Mouse (Mus musculus): ENCODE results near the gene Tenm3. TPM values are rescaled to one million over a fixed set of nuclear protein-coding genes. Genes with fewer than 3 reads are reported as not detected.

Gene Tenm3
- polyA plus RNA-seq (2015; fragmentation: Nextera tagmentation; extraction: Ambion mirVana), result 41.3 and 57.1 TPM in 2 replicates

- WGBS, result under 1% methylated on average over 19 of the region's 19 CpGs
- Histone ChIP-seq H3K4me2 (replicated peaks) (peak within 1 kb of the TSS; percentile 92), H3K9me3 (no peaks in the 10 kb centered on the region), H3K36me3 (no peaks in the 10 kb centered on the region), H3K27me3 (peaks cover 51% of the 10 kb centered on the region), H3K4me3 (replicated peaks) (peak within 1 kb of the TSS; percentile 71), H3K4me1 (replicated peaks) (peaks cover 51% of the 10 kb centered on the region), H3K9ac (replicated peaks) (peak within 1 kb of the TSS; percentile 91), H3K27ac (peak within 1 kb of the TSS; percentile 92)
- ATAC-seq, result peak; percentile 73
Measured at GRCm38 (mm10) chr8:48843931-48844285, at the start of gene Tenm3. Gene Tenm3 (minus strand): TSS chr8:48843951.

GRCm38 (mm10) chr8:48890216-48890765 lies 46.5 kb upstream of the Tenm3 start:
- WGBS, result 65% methylated on average over 7 of the region's 7 CpGs
- H3K9me3 ChIP-seq, result no peaks in the 10 kb centered on the region
- H3K27me3 ChIP-seq, result no peaks in the 10 kb centered on the region
- H3K4me1 ChIP-seq (replicated peaks), result peaks cover 2% of the 10 kb centered on the region; the same call in 1 of the 2 replicates
- no peak for ATAC-seq
- no peak overlapping the region for H3K27ac ChIP-seq
- no peak overlapping the region for H3K4me3 ChIP-seq (replicated peaks)
- no peak overlapping the region for H3K9ac ChIP-seq (replicated peaks)
- H3K4me2 ChIP-seq (replicated peaks), result no peak overlapping the region
- no peaks in the 10 kb centered on the region for H3K36me3 ChIP-seq

- 93% methylated on average over 4 of the region's 4 CpGs for WGBS
- Histone ChIP-seq H3K27me3 (no peaks in the 10 kb centered on the region), H3K4me1 (replicated peaks) (no peaks in the 10 kb centered on the region), H3K4me2 (replicated peaks) (no peak overlapping the region), H3K4me3 (replicated peaks) (no peak overlapping the region), H3K9ac (replicated peaks) (no peak overlapping the region), H3K27ac (no peak overlapping the region), H3K36me3 (no peaks in the 10 kb centered on the region), H3K9me3 (no peaks in the 10 kb centered on the region)
- no peak for ATAC-seq
Measured at GRCm38 (mm10) chr8:48884270-48884669, 40.5 kb upstream of the Tenm3 start.

- ATAC-seq, result no peak
- no peak overlapping the region for H3K4me2 ChIP-seq (replicated peaks)
- H3K9me3 ChIP-seq, result no peaks in the 10 kb centered on the region
- H3K4me1 ChIP-seq (replicated peaks), result no peaks in the 10 kb centered on the region
- no peak overlapping the region for H3K27ac ChIP-seq
- H3K27me3 ChIP-seq, result no peaks in the 10 kb centered on the region
- 90% methylated on average over 5 of the region's 5 CpGs for WGBS
- H3K36me3 ChIP-seq, result no peaks in the 10 kb centered on the region
- H3K9ac ChIP-seq (replicated peaks), result no peak overlapping the region
- no peak overlapping the region for H3K4me3 ChIP-seq (replicated peaks)
Measured at GRCm38 (mm10) chr8:48880585-48880984, 36.8 kb upstream of the Tenm3 start.

- H3K9ac ChIP-seq (replicated peaks), result no peak overlapping the region
- ATAC-seq, result no peak
- 94% methylated on average over 5 of the region's 5 CpGs for whole genome bisulfite sequencing
- no peak overlapping the region for H3K27ac ChIP-seq
- no peaks in the 10 kb centered on the region for H3K9me3 ChIP-seq
- no peaks in the 10 kb centered on the region for H3K27me3 ChIP-seq
- no peak overlapping the region for H3K4me2 ChIP-seq (replicated peaks)
- H3K4me1 ChIP-seq (replicated peaks), result no peaks in the 10 kb centered on the region
- H3K36me3 ChIP-seq, result no peaks in the 10 kb centered on the region
- H3K4me3 ChIP-seq (replicated peaks), result no peak overlapping the region
Measured at GRCm38 (mm10) chr8:48865972-48866371, 22.2 kb upstream of the Tenm3 start.

- no peaks in the 10 kb centered on the region for H3K4me1 ChIP-seq (replicated peaks)
- no peak overlapping the region for H3K4me3 ChIP-seq (replicated peaks)
- 75% methylated on average over 4 of the region's 4 CpGs for WGBS
- no peak overlapping the region for H3K27ac ChIP-seq
- H3K4me2 ChIP-seq (replicated peaks), result no peak overlapping the region
- no peaks in the 10 kb centered on the region for H3K9me3 ChIP-seq
- no peak for ATAC-seq
- no peak overlapping the region for H3K9ac ChIP-seq (replicated peaks)
- H3K27me3 ChIP-seq, result no peaks in the 10 kb centered on the region
- no peaks in the 10 kb centered on the region for H3K36me3 ChIP-seq
Measured at GRCm38 (mm10) chr8:48865485-48865884, 21.7 kb upstream of the Tenm3 start.

GRCm38 (mm10) chr8:48850223-48851010 lies 6.7 kb upstream of the Tenm3 start:
- ATAC-seq, result peak; percentile 83
- Histone ChIP-seq H3K4me2 (replicated peaks) (peak overlapping the region; percentile 26), H3K4me3 (replicated peaks) (no peak overlapping the region), H3K9ac (replicated peaks) (no peak overlapping the region), H3K4me1 (replicated peaks) (peaks cover 44% of the 10 kb centered on the region), H3K27ac (peak overlapping the region; percentile 60; the same call in 1 of the 2 replicates), H3K9me3 (no peaks in the 10 kb centered on the region), H3K27me3 (peaks cover 30% of the 10 kb centered on the region), H3K36me3 (no peaks in the 10 kb centered on the region)
- WGBS, result 6% methylated on average over 8 of the region's 8 CpGs

GRCm38 (mm10) chr8:48849091-48849616 lies 5.4 kb upstream of the Tenm3 start:
- ATAC-seq, result no peak
- no peak overlapping the region for H3K27ac ChIP-seq
- 29% methylated on average over 6 of the region's 6 CpGs for WGBS

GRCm38 (mm10) chr8:48844961-48845360 lies 1.2 kb upstream of the Tenm3 start:
- Histone ChIP-seq H3K4me1 (replicated peaks) (peaks cover 60% of the 10 kb centered on the region), H3K27ac (peak overlapping the region; percentile 92), H3K4me3 (replicated peaks) (peak overlapping the region; percentile 71), H3K36me3 (no peaks in the 10 kb centered on the region), H3K9me3 (no peaks in the 10 kb centered on the region), H3K27me3 (peaks cover 46% of the 10 kb centered on the region), H3K4me2 (replicated peaks) (peak overlapping the region; percentile 92), H3K9ac (replicated peaks) (peak overlapping the region; percentile 91; the same call in 1 of the 2 replicates)
- 5% methylated on average over 12 of the region's 12 CpGs for WGBS
- no peak for ATAC-seq

More at GRCm38 (mm10) chr8:48849091-48849616, 5.4 kb upstream of the Tenm3 start:
- Histone ChIP-seq H3K4me3 (replicated peaks) (no peak overlapping the region), H3K4me1 (replicated peaks) (peaks cover 57% of the 10 kb centered on the region), H3K36me3 (no peaks in the 10 kb centered on the region), H3K4me2 (replicated peaks) (no peak overlapping the region), H3K27me3 (peaks cover 41% of the 10 kb centered on the region), H3K9ac (replicated peaks) (no peak overlapping the region), H3K9me3 (no peaks in the 10 kb centered on the region)

GRCm38 (mm10) chr8:48844370-48844905 lies 687 bp upstream of the Tenm3 start:
- Histone ChIP-seq H3K4me1 (replicated peaks) (peaks cover 55% of the 10 kb centered on the region), H3K27ac (peak overlapping the region; percentile 92), H3K36me3 (no peaks in the 10 kb centered on the region), H3K4me2 (replicated peaks) (peak overlapping the region; percentile 92), H3K4me3 (replicated peaks) (peak overlapping the region; percentile 71), H3K9me3 (no peaks in the 10 kb centered on the region), H3K9ac (replicated peaks) (peak overlapping the region; percentile 91), H3K27me3 (peaks cover 49% of the 10 kb centered on the region)
- under 1% methylated on average over 14 of the region's 14 CpGs for WGBS
- no peak for ATAC-seq

GRCm38 (mm10) chr8:48842991-48843930 lies 490 bp downstream of the Tenm3 start:
- Histone ChIP-seq H3K4me3 (replicated peaks) (peak overlapping the region; percentile 71), H3K9me3 (no peaks in the 10 kb centered on the region), H3K9ac (replicated peaks) (peak overlapping the region; percentile 91), H3K27ac (peak overlapping the region; percentile 92), H3K27me3 (peaks cover 52% of the 10 kb centered on the region), H3K4me1 (replicated peaks) (peaks cover 48% of the 10 kb centered on the region), H3K4me2 (replicated peaks) (peak overlapping the region; percentile 92), H3K36me3 (no peaks in the 10 kb centered on the region)
- WGBS, result under 1% methylated on average over 64 of the region's 93 CpGs
- peak; percentile 85 for ATAC-seq

Measured in midbrain, embryonic 13.5 days (tissue).